Mouse (Mus musculus) central nervous system, embryonic 14 days (tissue): ENCODE results near the gene Itpripl1. TPM values are rescaled to one million over a fixed set of nuclear protein-coding genes. Genes with fewer than 3 reads are reported as not detected.

ENCODE experiments used
- polyA plus RNA-seq: library from polyadenylated mRNA; depleted of rRNA; stranded (reverse); fragments of >200 nt; gene quantifications from 2 replicates; pipeline ENCODE4 v1.2.3, GENCODE M21; 2012; rRNA removed

Itpripl1 gene
- polyA plus RNA-seq: 5.9 and 6.1 TPM in 2 replicates

GRCm38 (mm10) chr2:127143158-127144063 is at the start of gene Itpripl1:
Itpripl1 (minus strand) TSS chr2:127143442.

GRCm38 (mm10) chr2:127133621-127134461 is 9.4 kb downstream of the Itpripl1 start, which contains the start of gene Ncaph:
Ncaph (minus strand) TSS chr2:127133954.

Other genes with a start within 250 kb of the Itpripl1 start
- 24.6 and 27.2 TPM in 2 replicates for gene Sppl2a, start 210.2 kb downstream of the Itpripl1 start, polyA plus RNA-seq
- 12.1 and 12.3 TPM in 2 replicates for gene Ap4e1, start 134.7 kb downstream of the Itpripl1 start, polyA plus RNA-seq
- 16.2 and 19.8 TPM in 2 replicates for gene Blvra, start 72.8 kb downstream of the Itpripl1 start, polyA plus RNA-seq
- gene Ncaph, start 9.5 kb downstream of the Itpripl1 start, polyA plus RNA-seq: 32.8 and 42.3 TPM in 2 replicates
- gene 1810024B03Rik, start 64.8 kb upstream of the Itpripl1 start, polyA plus RNA-seq: 2.2 and 2.4 TPM in 2 replicates
- gene Snrnp200, start 64.9 kb upstream of the Itpripl1 start, polyA plus RNA-seq: 80.7 and 83.4 TPM in 2 replicates
- gene Ciao1, start 104.4 kb upstream of the Itpripl1 start, polyA plus RNA-seq: 72.2 and 75.8 TPM in 2 replicates
- 42.7 and 43.3 TPM in 2 replicates for gene Tmem127, start 104.5 kb upstream of the Itpripl1 start, polyA plus RNA-seq
- 80.2 and 84.7 TPM in 2 replicates for gene Stard7, start 126.8 kb upstream of the Itpripl1 start, polyA plus RNA-seq
- 6.6 and 7.5 TPM in 2 replicates for gene Dusp2, start 192.7 kb upstream of the Itpripl1 start, polyA plus RNA-seq
- gene Astl, start 195.2 kb upstream of the Itpripl1 start, polyA plus RNA-seq: not detected in 2 replicates
- 0.18 and 0.20 TPM in 2 replicates for gene Adra2b, start 219.8 kb upstream of the Itpripl1 start, polyA plus RNA-seq